Mouse (Mus musculus) hindbrain, embryonic 15.5 days (tissue): ENCODE data around the gene Gm4744. TPM values are rescaled to one million over a fixed set of nuclear protein-coding genes. Genes with fewer than 3 reads are reported as not detected.
"Not testable (repeated sequence)": the region's sequence is repeated elsewhere in the genome, so short reads cannot be mapped to it uniquely, and the experiment has no call there.

Experiments used
- ATAC-seq: fragments of 200-750 bp; cut with Nextera tagmentation; 2 replicates; pipeline ENCODE4 v1.8.0; 2017; ENCODE audit warnings: low read depth, moderate number of reproducible peaks, moderate TSS enrichment; ENCODE audit not compliant: low FRiP score
- H3K27ac ChIP-seq: fragments of 300-500 bp; sonication (generic); replicated peaks from 2 replicates; pipeline ENCODE4 v1.5.1; 2015; ENCODE audit warnings: mild to moderate bottlenecking, inconsistent platforms
- H3K27me3 ChIP-seq: fragments of 300-500 bp; sonication (generic); 2 replicates; pipeline ENCODE4 v1.6.1; 2015; ENCODE audit warnings: control low read depth, inconsistent platforms
- H3K36me3 ChIP-seq: fragments of 300-500 bp; sonication (generic); 2 replicates; pipeline ENCODE4 v1.6.1; 2015; ENCODE audit warnings: control low read depth, inconsistent platforms
- H3K4me1 ChIP-seq: fragments of 300-500 bp; sonication (generic); replicated peaks from 2 replicates; pipeline ENCODE4 v1.6.1; 2015; ENCODE audit warnings: control low read depth, inconsistent platforms
- H3K4me2 ChIP-seq: fragments of 300-500 bp; sonication (generic); 2 replicates; pipeline ENCODE4 v1.6.1; 2015; ENCODE audit warnings: moderate library complexity, mild to moderate bottlenecking, inconsistent platforms
- H3K4me3 ChIP-seq: fragments of 300-500 bp; sonication (generic); 2 replicates; pipeline ENCODE4 v1.5.1; 2015; ENCODE audit warnings: mild to moderate bottlenecking, inconsistent platforms
- H3K9ac ChIP-seq: fragments of 300-500 bp; sonication (generic); 2 replicates; pipeline ENCODE4 v1.6.1; 2015; ENCODE audit warnings: inconsistent platforms
- H3K9me3 ChIP-seq: fragments of 300-500 bp; sonication (generic); 2 replicates; pipeline ENCODE4 v1.6.1; 2016; ENCODE audit warnings: control low read depth, inconsistent platforms
- WGBS: fragments of 180-500 bp; shearing (Covaris S2); methylation state at CpG from one replicate; pipeline ENCODE4 v1.1.7; 2015; 5-methylcytosine and 5-hydroxymethylcytosine counted together
- polyA plus RNA-seq: library from polyadenylated mRNA; unstranded; fragments of >200 nt; fragmentation: Nextera tagmentation; extraction: Ambion mirVana; gene quantifications from 2 replicates; pipeline ENCODE4 v1.2.1, GENCODE M21; 2015

The Gm4744 gene
- polyA plus RNA-seq: not detected in 2 replicates

GRCm38 (mm10) chr6:40951770-40952169 is at the start of gene Gm4744:
Gm4744 (minus strand) TSS chr6:40951870.
- H3K36me3 ChIP-seq: no peaks in the 10 kb centered on the region
- H3K4me2 ChIP-seq: no peak within 1 kb of the TSS
- ATAC-seq: no peak
- no peak within 1 kb of the TSS for H3K27ac ChIP-seq
- H3K27me3 ChIP-seq: no peaks in the 10 kb centered on the region
- H3K9ac ChIP-seq: no peak within 1 kb of the TSS
- no peaks in the 10 kb centered on the region for H3K4me1 ChIP-seq
- H3K9me3 ChIP-seq: no peaks in the 10 kb centered on the region
- no peak within 1 kb of the TSS for H3K4me3 ChIP-seq

- not testable (repeated sequence) for ATAC-seq, H3K4me3 ChIP-seq, H3K36me3 ChIP-seq, H3K4me1 ChIP-seq, H3K27me3 ChIP-seq, H3K9ac ChIP-seq, H3K4me2 ChIP-seq, H3K27ac ChIP-seq, H3K9me3 ChIP-seq
Measured at GRCm38 (mm10) chr6:40999379-40999778, 47.7 kb upstream of the Gm4744 start, which contains the start of gene Gm2663. Gm2663 (minus strand) TSS chr6:40999479.

- not testable (repeated sequence) for H3K36me3 ChIP-seq, ATAC-seq, H3K4me2 ChIP-seq, H3K27me3 ChIP-seq, H3K4me1 ChIP-seq, H3K4me3 ChIP-seq, H3K9ac ChIP-seq, H3K27ac ChIP-seq, H3K9me3 ChIP-seq
- WGBS: 98% methylated on average over 2 of the region's 2 CpGs
Measured at GRCm38 (mm10) chr6:40964454-40964853, 12.8 kb upstream of the Gm4744 start, which contains the start of gene 1810009J06Rik. 1810009J06Rik (plus strand) TSS chr6:40964754.

- H3K9me3 ChIP-seq: no peaks in the 10 kb centered on the region
- no peak for ATAC-seq
- no peak overlapping the region for H3K9ac ChIP-seq
- no peak overlapping the region for H3K27ac ChIP-seq
- H3K4me3 ChIP-seq: no peak overlapping the region
- no peaks in the 10 kb centered on the region for H3K4me1 ChIP-seq
- H3K27me3 ChIP-seq: no peaks in the 10 kb centered on the region
- 72% methylated on average over 2 of the region's 2 CpGs for WGBS
- no peaks in the 10 kb centered on the region for H3K36me3 ChIP-seq
- no peak overlapping the region for H3K4me2 ChIP-seq
Measured at GRCm38 (mm10) chr6:40953716-40954115, 2.0 kb upstream of the Gm4744 start.

GRCm38 (mm10) chr6:40940457-40940856 is 11.2 kb downstream of the Gm4744 start, which contains the start of gene 1700074P13Rik:
1700074P13Rik (minus strand) TSS chr6:40940557.
- no peaks in the 10 kb centered on the region for H3K27me3 ChIP-seq
- no peak within 1 kb of the TSS for H3K4me2 ChIP-seq
- ATAC-seq: no peak
- H3K27ac ChIP-seq: no peak within 1 kb of the TSS
- no peak within 1 kb of the TSS for H3K9ac ChIP-seq
- WGBS: 96% methylated on average over 10 of the region's 10 CpGs
- no peaks in the 10 kb centered on the region for H3K36me3 ChIP-seq
- H3K4me1 ChIP-seq: no peaks in the 10 kb centered on the region
- no peaks in the 10 kb centered on the region for H3K9me3 ChIP-seq
- no peak within 1 kb of the TSS for H3K4me3 ChIP-seq

- no peaks in the 10 kb centered on the region for H3K4me1 ChIP-seq
- whole genome bisulfite sequencing: 95% methylated on average over 4 of the region's 4 CpGs
- H3K9ac ChIP-seq: no peak overlapping the region
- ATAC-seq: no peak
- H3K9me3 ChIP-seq: no peaks in the 10 kb centered on the region
- no peak overlapping the region for H3K4me2 ChIP-seq
- no peaks in the 10 kb centered on the region for H3K36me3 ChIP-seq
- H3K27me3 ChIP-seq: no peaks in the 10 kb centered on the region
- no peak overlapping the region for H3K4me3 ChIP-seq
- H3K27ac ChIP-seq: no peak overlapping the region
Measured at GRCm38 (mm10) chr6:40919954-40920353, 31.7 kb downstream of the Gm4744 start.

GRCm38 (mm10) chr6:40900287-40900686 is 51.4 kb downstream of the Gm4744 start, which contains the start of gene Prss58:
Prss58 (minus strand) TSS chr6:40900387.
- Histone ChIP-seq H3K27me3 (no peaks in the 10 kb centered on the region), H3K27ac (no peak within 1 kb of the TSS), H3K4me3 (no peak within 1 kb of the TSS), H3K4me2 (no peak within 1 kb of the TSS), H3K9me3 (no peaks in the 10 kb centered on the region), H3K4me1 (no peaks in the 10 kb centered on the region), H3K9ac (no peak within 1 kb of the TSS), H3K36me3 (no peaks in the 10 kb centered on the region)
- no peak for ATAC-seq

Other genes starting within 250 kb of the Gm4744 start
- not detected in 2 replicates for gene Moxd2, start 64.4 kb downstream of the Gm4744 start, polyA plus RNA-seq
- gene Prss58, start 51.5 kb downstream of the Gm4744 start, polyA plus RNA-seq: not detected in 2 replicates
- not detected in 2 replicates for gene 1700074P13Rik, start 11.3 kb downstream of the Gm4744 start, polyA plus RNA-seq
- gene 1810009J06Rik, start 12.9 kb upstream of the Gm4744 start, polyA plus RNA-seq: not detected in 2 replicates
- gene Gm2663, start 47.6 kb upstream of the Gm4744 start, polyA plus RNA-seq: not detected in 2 replicates
- not detected in 2 replicates for gene 2210010C04Rik, start 83.6 kb upstream of the Gm4744 start, polyA plus RNA-seq